Comparison of ENCODE assay signal across 24 mouse cellular contexts in the genomic region with DNA sequence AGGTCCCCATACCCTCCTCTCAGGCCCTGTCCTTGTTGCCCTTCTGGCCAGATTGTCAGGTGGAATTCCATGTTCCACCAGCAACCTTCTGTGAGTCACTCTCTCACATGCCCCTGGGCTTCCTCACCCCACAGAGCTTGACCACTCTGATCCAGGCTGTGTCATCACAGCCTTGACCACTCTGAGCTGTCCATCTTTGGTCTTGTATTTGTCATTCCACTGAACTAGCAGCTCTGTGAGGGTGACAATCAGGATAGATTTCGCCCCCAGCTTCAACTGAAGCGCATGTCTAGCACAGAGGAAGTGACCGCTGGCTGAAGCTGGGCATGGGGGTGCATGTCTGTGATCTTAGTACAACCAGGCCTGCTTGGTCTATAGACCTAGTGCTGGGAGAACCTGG. TPM values are rescaled to one million over a fixed set of nuclear protein-coding genes. Genes with fewer than 3 reads are reported as not detected.
DNase-seq lines count a peak whose midpoint lies in the region; ATAC-seq and TF ChIP-seq lines count a peak whose summit lies in the region.
"Had no signal": no experiment of that assay in that cellular context is flagged by ENCODE, and none has a peak within 500 bp of the region (broad histone marks: within the 10 kb centered on the region; RNA-seq: fewer than 3 reads in every experiment).

No protein-coding gene starts in this region.

- H3K4me1 ChIP-seq in liver, embryonic 11.5 days (replicated peaks; ENCODE audit: control insufficient read depth, insufficient read depth, low read length) = peaks cover 11% of the 10 kb centered on the region
- H3K4me1 ChIP-seq in liver, postnatal 0 days (ENCODE audit: insufficient read depth) = peaks cover 26% of the 10 kb centered on the region

- H3K4me2 ChIP-seq in liver, embryonic 11.5 days = no peak overlapping the region
- H3K4me2 ChIP-seq in liver, postnatal 0 days (ENCODE audit: low read depth, low read length) = no peak overlapping the region
- H3K4me2 ChIP-seq: forebrain, embryonic 15.5 days; heart, embryonic 13.5 days; hindbrain, embryonic 14.5 days had no signal

- TF ChIP-seq CTCF in liver, postnatal 0 days (IDR thresholded peaks at IDR 0.05; ENCODE audit: low read depth) = no peak

- H3K9ac ChIP-seq in liver, embryonic 11.5 days (ENCODE audit: low read depth, low read length) = no peak overlapping the region
- no peak overlapping the region for H3K9ac ChIP-seq in liver, postnatal 0 days (replicated peaks)
- H3K9ac ChIP-seq: forebrain, embryonic 15.5 days; heart, embryonic 13.5 days; hindbrain, embryonic 14.5 days had no signal

- peak; percentile 53 to 68 for DNase-seq in adrenal gland, adult (ENCODE audit: inconsistent age in 2 of 2, low spot score in 1 of 2)
- no peak for DNase-seq in adrenal gland, postnatal 14 days
- peak; percentile 22 for DNase-seq in cerebellum, adult 9-11 months
- no peak for DNase-seq in cerebellum, postnatal 14 days
- no peak for DNase-seq in liver, embryonic 11.5 days (ENCODE audit: low spot score)
- no peak for DNase-seq in liver, postnatal 0 days
- DNase-seq: adrenal gland, adult 8-10 months; cerebellum, adult 11 months; cerebellum, adult 2 months; cerebellum, postnatal 10 days; gastrocnemius, postnatal 25 days; heart, postnatal 14 days; heart, postnatal 4 days; kidney, adult 18-20 months; kidney, adult 9 months had no signal

- no peak for TF ChIP-seq EP300 in liver, postnatal 0 days (IDR thresholded peaks at IDR 0.05; ENCODE audit: low read depth)

- H3K36me3 ChIP-seq in liver, embryonic 11.5 days (ENCODE audit: control insufficient read depth, insufficient read depth, low read length) = peaks cover 25% of the 10 kb centered on the region
- H3K36me3 ChIP-seq in liver, postnatal 0 days (replicated peaks; ENCODE audit: insufficient read depth, low read length) = peaks cover 26% of the 10 kb centered on the region

- H3K4me3 ChIP-seq in liver, embryonic 11.5 days (ENCODE audit: low read depth, low read length) = peak overlapping the region; percentile 8; the same call in 1 of the 2 replicates
- no peak overlapping the region for H3K4me3 ChIP-seq in liver, postnatal 0 days (ENCODE audit: low read depth, low read length)
- H3K4me3 ChIP-seq: forebrain, embryonic 15.5 days; heart, adult 2 months; heart, embryonic 10.5 days; heart, embryonic 13.5 days had no signal

- no peak overlapping the region for H3K27ac ChIP-seq in liver, embryonic 11.5 days (ENCODE audit: low read depth, low read length)
- no peak overlapping the region for H3K27ac ChIP-seq in liver, postnatal 0 days (ENCODE audit: low read depth)
- H3K27ac ChIP-seq: forebrain, embryonic 15.5 days; heart, adult 2 months; heart, embryonic 10.5 days; heart, embryonic 13.5 days; hindbrain, embryonic 14.5 days; hindbrain, postnatal 0 days had no signal

- ATAC-seq in liver, embryonic 11.5 days (replicated peaks; ENCODE audit: low FRiP score) = no peak
- ATAC-seq in liver, postnatal 0 days = no peak
- ATAC-seq: forebrain, embryonic 15.5 days; hindbrain, postnatal 0 days; Patski had no signal

- no peaks in the 10 kb centered on the region for H3K9me3 ChIP-seq in liver, embryonic 11.5 days (ENCODE audit: control insufficient read depth, low read length)
- H3K9me3 ChIP-seq in liver, postnatal 0 days (ENCODE audit: low read length) = no peaks in the 10 kb centered on the region
- H3K9me3 ChIP-seq: forebrain, embryonic 15.5 days; G1E; heart, embryonic 10.5 days; heart, embryonic 13.5 days had no signal

- 92% methylated on average over 3 of the region's 3 CpGs for WGBS in liver, embryonic 11.5 days
- WGBS in liver, postnatal 0 days (ENCODE audit: insufficient replicate concordance) = 80% methylated on average over 3 of the region's 3 CpGs

- no peaks in the 10 kb centered on the region for H3K27me3 ChIP-seq in liver, embryonic 11.5 days (replicated peaks; ENCODE audit: control insufficient read depth, insufficient read depth, low read length)
- no peaks in the 10 kb centered on the region for H3K27me3 ChIP-seq in liver, postnatal 0 days (ENCODE audit: insufficient read depth, low read length)
- H3K27me3 ChIP-seq: CH12.LX; forebrain, embryonic 15.5 days; heart, embryonic 13.5 days; Patski had no signal

RNA-seq across cellular contexts. Expression of a gene that starts 2.2 kb away (rescaled TPM):
- 29.6 and 30.5 TPM in 2 replicates for total RNA-seq in adrenal gland, postnatal 14 days (2021)
- polyA plus RNA-seq in liver, embryonic 11.5 days (2014; fragmentation: Nextera tagmentation; extraction: Ambion mirVana) = 44.7 and 45.7 TPM in 2 replicates
- 18.0 and 18.6 TPM in 2 replicates for polyA plus RNA-seq in liver, postnatal 0 days (2015; fragmentation: Nextera tagmentation; extraction: Ambion mirVana)

RNA-seq across cellular contexts. Expression of a gene that starts 2.4 kb away (rescaled TPM):
- 77.0 and 87.6 TPM in 2 replicates for total RNA-seq in adrenal gland, postnatal 14 days (2021)
- polyA plus RNA-seq in liver, embryonic 11.5 days (2014; fragmentation: Nextera tagmentation; extraction: Ambion mirVana) = 56.1 and 58.6 TPM in 2 replicates
- 16.9 and 21.1 TPM in 2 replicates for polyA plus RNA-seq in liver, postnatal 0 days (2015; fragmentation: Nextera tagmentation; extraction: Ambion mirVana)

RNA-seq across cellular contexts. Expression of a gene that starts 10.3 kb away (rescaled TPM):
- total RNA-seq in adrenal gland, postnatal 14 days (2021) = 27.9 and 30.7 TPM in 2 replicates
- 9.9 and 10.2 TPM in 2 replicates for polyA plus RNA-seq in liver, embryonic 11.5 days (2014; fragmentation: Nextera tagmentation; extraction: Ambion mirVana)
- 13.5 and 21.1 TPM in 2 replicates for polyA plus RNA-seq in liver, postnatal 0 days (2015; fragmentation: Nextera tagmentation; extraction: Ambion mirVana)

RNA-seq across cellular contexts. Expression of a gene that starts 17.9 kb away (rescaled TPM):
- 27.9 and 32.6 TPM in 2 replicates for total RNA-seq in adrenal gland, postnatal 14 days (2021)
- polyA plus RNA-seq in liver, embryonic 11.5 days (2014; fragmentation: Nextera tagmentation; extraction: Ambion mirVana) = 29.2 and 34.4 TPM in 2 replicates
- polyA plus RNA-seq in liver, postnatal 0 days (2015; fragmentation: Nextera tagmentation; extraction: Ambion mirVana) = 2.8 and 3.9 TPM in 2 replicates

RNA-seq across cellular contexts. Expression of a gene that starts 39.9 kb away (rescaled TPM):
- 937 and 1,132 TPM in 2 replicates for total RNA-seq in adrenal gland, postnatal 14 days (2021)
- polyA plus RNA-seq in liver, embryonic 11.5 days (2014; fragmentation: Nextera tagmentation; extraction: Ambion mirVana) = 1,377 and 1,547 TPM in 2 replicates
- 653 and 673 TPM in 2 replicates for polyA plus RNA-seq in liver, postnatal 0 days (2015; fragmentation: Nextera tagmentation; extraction: Ambion mirVana)

Comparison
In these comparisons a context has a peak if more than half of its experiments do, and no peak if none do; other contexts are left out.
1. DNase-seq: peak in adrenal gland, adult (2 of 2) and cerebellum, adult 9-11 months (single experiment); none in adrenal gland, postnatal 14 days (single experiment), cerebellum, postnatal 14 days (0 of 2), liver, embryonic 11.5 days (single experiment) and liver, postnatal 0 days (single experiment).